Mouse (Mus musculus): ENCODE data around the gene Ptprn2. TPM values are rescaled to one million over a fixed set of nuclear protein-coding genes. Genes with fewer than 3 reads are reported as not detected.

Gene Ptprn2
- total and polyA plus RNA-seq, 3 experiments: 0.17 TPM; not detected in 2

GRCm38 (mm10) chr12:117255325-117255724 is 769.8 kb downstream of the Ptprn2 start:
- no peak overlapping the region for H3K4me3 ChIP-seq (replicated peaks in 1 of 3; ENCODE audit: low read depth in 2 of 3, low read length in 2 of 3, poor library complexity in 1 of 3)
- H3K36me3 ChIP-seq (replicated peaks in 1 of 2; ENCODE audit: control insufficient read depth in 1 of 2, insufficient read depth in 1 of 2, low read length in 1 of 2): no peaks in the 10 kb centered on the region
- TF ChIP-seq MAZ (IDR thresholded peaks at IDR 0.05; ENCODE audit: low read depth, low read length) (no peak), MEF2A (IDR thresholded peaks at IDR 0.05; ENCODE audit: borderline replicate concordance, low read depth, low read length) (no peak), CHD2 (IDR thresholded peaks at IDR 0.05; ENCODE audit: low read length) (no peak), POLR2AphosphoS2 (IDR thresholded peaks at IDR 0.05; ENCODE audit: low read depth, low read length) (no peak), PAX5 (IDR thresholded peaks at IDR 0.05; ENCODE audit: low read length) (no peak), RCOR1 (conservative IDR thresholded peaks at IDR 0.05; ENCODE audit: low read depth, low read length) (no peak), TCF12 (IDR thresholded peaks at IDR 0.05; ENCODE audit: low read depth, low read length) (no peak), MXI1 (IDR thresholded peaks at IDR 0.05; ENCODE audit: low read depth, low read length) (no peak), IRF4 (IDR thresholded peaks at IDR 0.05; ENCODE audit: low read depth, low read length) (no peak), MAX (IDR thresholded peaks at IDR 0.05; ENCODE audit: low read length) (no peak), EP300 (IDR thresholded peaks at IDR 0.05; ENCODE audit: low read length) (no peak)
- H3K27me3 ChIP-seq (replicated peaks): no peaks in the 10 kb centered on the region
- H3K27ac ChIP-seq (ENCODE audit: insufficient read depth, low read depth): no peak overlapping the region
- no peaks in the 10 kb centered on the region for H3K79me2 ChIP-seq (replicated peaks; ENCODE audit: control insufficient read depth, extremely low read depth, insufficient read depth, poor library complexity, severe bottlenecking)
- dilution Hi-C loops (cut with MboI; ENCODE audit: extremely low pct_ligation_motif_present, extremely low pct_unique_long_range_greater_than_20kb, low sequenced_read_pairs): no loop called here
- no peak overlapping the region for H3K9ac ChIP-seq (ENCODE audit: insufficient read depth, low read depth)
- no peaks in the 10 kb centered on the region for H3K9me3 ChIP-seq (replicated peaks; ENCODE audit: low read length)
- in situ Hi-C loops (cut with MboI; ENCODE audit: low pct_ligation_motif_present, low pct_unique_long_range_greater_than_20kb, low sequenced_read_pairs): no loop called here
- DNase-seq (ENCODE audit: extremely low read depth): no peak
- no peak overlapping the region for H3K4me2 ChIP-seq (ENCODE audit: insufficient read depth, low read depth, poor library complexity, severe bottlenecking)
- 0 out of 4 replicates have a peak, but pooled peaks cover 0 to 2% of the 10 kb centered on the region in 2 experiments for H3K4me1 ChIP-seq (ENCODE audit: control insufficient read depth in 1 of 2, insufficient read depth in 2 of 2)

DNA sequence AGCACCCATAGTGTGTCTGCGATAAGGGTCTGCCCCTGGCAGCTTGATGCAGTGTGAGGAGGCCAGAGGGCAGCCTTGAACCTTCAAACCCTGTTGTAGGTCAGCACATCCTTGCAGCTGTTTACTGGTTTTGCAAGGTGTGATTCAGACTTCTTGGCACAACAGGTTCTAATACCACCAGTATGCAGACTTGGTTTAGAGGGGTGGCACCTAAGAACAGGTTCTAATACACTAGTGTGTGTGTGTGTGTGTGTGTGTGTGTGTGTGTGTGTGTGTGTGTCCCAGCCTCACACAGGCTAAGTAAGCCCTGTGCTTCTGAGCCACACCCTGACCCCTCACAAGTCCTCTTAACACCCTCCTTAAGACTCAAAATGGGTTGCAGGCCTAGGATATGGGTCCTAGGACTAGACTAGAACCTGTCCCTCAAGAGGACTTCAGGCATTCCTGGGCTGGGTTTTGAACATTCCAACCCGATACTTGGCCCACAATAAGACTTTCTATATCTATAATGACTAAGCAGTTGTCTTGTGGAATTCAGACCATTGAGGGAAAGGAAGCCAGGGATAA is 770.3 kb downstream of the Ptprn2 start:
- Histone ChIP-seq H3K4me2 (ENCODE audit: insufficient read depth, low read depth, poor library complexity, severe bottlenecking) (no peak overlapping the region), H3K4me1 (ENCODE audit: control insufficient read depth in 1 of 2, insufficient read depth in 2 of 2) (0 out of 4 replicates have a peak, but pooled peaks cover 0 to 2% of the 10 kb centered on the region in 2 experiments), H3K4me3 (replicated peaks in 1 of 3; ENCODE audit: low read depth in 2 of 3, low read length in 2 of 3, poor library complexity in 1 of 3) (no peak overlapping the region), H3K9me3 (replicated peaks; ENCODE audit: low read length) (no peaks in the 10 kb centered on the region), H3K27me3 (replicated peaks) (no peaks in the 10 kb centered on the region), H3K36me3 (replicated peaks in 1 of 2; ENCODE audit: control insufficient read depth in 1 of 2, insufficient read depth in 1 of 2, low read length in 1 of 2) (no peaks in the 10 kb centered on the region), H3K9ac (ENCODE audit: insufficient read depth, low read depth) (no peak overlapping the region), H3K27ac (ENCODE audit: insufficient read depth, low read depth) (no peak overlapping the region), H3K79me2 (replicated peaks; ENCODE audit: control insufficient read depth, extremely low read depth, insufficient read depth, poor library complexity, severe bottlenecking) (no peaks in the 10 kb centered on the region)
- DNase-seq (ENCODE audit: extremely low read depth): no peak
- in situ Hi-C loops (cut with MboI; ENCODE audit: low pct_ligation_motif_present, low pct_unique_long_range_greater_than_20kb, low sequenced_read_pairs): no loop called here
- TF ChIP-seq MAX (IDR thresholded peaks at IDR 0.05; ENCODE audit: low read length): no peak
- TF ChIP-seq CHD2 (IDR thresholded peaks at IDR 0.05; ENCODE audit: low read length): no peak
- TF ChIP-seq ZKSCAN1 (IDR thresholded peaks at IDR 0.05; ENCODE audit: borderline replicate concordance, low read depth, low read length): no peak
- TF ChIP-seq POLR2AphosphoS2 (IDR thresholded peaks at IDR 0.05; ENCODE audit: low read depth, low read length): no peak
- TF ChIP-seq EP300 (IDR thresholded peaks at IDR 0.05; ENCODE audit: low read length): no peak
- TF ChIP-seq USF2 (conservative IDR thresholded peaks at IDR 0.05; ENCODE audit: low read depth, low read length): no peak
- no peak for TF ChIP-seq MAZ (IDR thresholded peaks at IDR 0.05; ENCODE audit: low read depth, low read length)
- no peak for TF ChIP-seq SMC3 (IDR thresholded peaks at IDR 0.05; ENCODE audit: low read depth, low read length)
- TF ChIP-seq CHD1 (IDR thresholded peaks at IDR 0.05; ENCODE audit: low read depth, low read length): no peak
- TF ChIP-seq MYC (IDR thresholded peaks at IDR 0.05; ENCODE audit: low read depth, low read length): no peak
- TF ChIP-seq MEF2A (IDR thresholded peaks at IDR 0.05; ENCODE audit: borderline replicate concordance, low read depth, low read length): no peak
- dilution Hi-C loops (cut with MboI; ENCODE audit: extremely low pct_ligation_motif_present, extremely low pct_unique_long_range_greater_than_20kb, low sequenced_read_pairs): no loop called here
